Mouse (Mus musculus): ENCODE results near the gene BC048562.

DNA sequence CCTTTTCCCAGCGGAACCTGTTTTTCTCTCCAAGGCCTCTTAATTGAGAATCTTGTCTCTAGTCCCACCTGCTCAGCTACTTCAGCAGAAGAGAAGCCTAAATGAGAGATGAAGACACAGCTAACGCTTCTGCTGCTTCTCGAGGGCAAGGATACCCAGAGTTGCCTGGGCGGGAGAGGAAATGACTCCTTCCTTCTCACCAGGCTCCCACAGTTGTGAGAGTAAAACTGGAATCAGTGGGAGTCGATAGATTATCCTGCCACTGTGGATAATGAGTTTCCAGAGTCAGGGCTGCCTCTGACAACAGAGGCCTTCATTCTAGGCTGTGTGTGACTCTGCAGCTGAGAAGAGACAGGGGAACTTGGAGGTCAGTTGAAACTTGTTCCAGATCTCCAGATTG is 4.2 kb downstream of the BC048562 start:
- TF ChIP-seq CTCF (IDR thresholded peaks at IDR 0.05; ENCODE audit: control insufficient read depth, insufficient read depth, insufficient replicate concordance, low read depth, low read length): no peak
- TF ChIP-seq POLR2A (IDR thresholded peaks at IDR 0.05; ENCODE audit: control insufficient read depth, low read depth, low read length): no peak
